Mouse (Mus musculus) embryo, embryonic 11.5 days (tissue): ENCODE data around the gene Unc50.

Experiments used
- DNase-seq: peaks from one replicate; pipeline ENCODE4 v3.0.0-alpha.2; 2012; ENCODE audit warnings: low read depth, low spot score

Unc50 gene

DNA sequence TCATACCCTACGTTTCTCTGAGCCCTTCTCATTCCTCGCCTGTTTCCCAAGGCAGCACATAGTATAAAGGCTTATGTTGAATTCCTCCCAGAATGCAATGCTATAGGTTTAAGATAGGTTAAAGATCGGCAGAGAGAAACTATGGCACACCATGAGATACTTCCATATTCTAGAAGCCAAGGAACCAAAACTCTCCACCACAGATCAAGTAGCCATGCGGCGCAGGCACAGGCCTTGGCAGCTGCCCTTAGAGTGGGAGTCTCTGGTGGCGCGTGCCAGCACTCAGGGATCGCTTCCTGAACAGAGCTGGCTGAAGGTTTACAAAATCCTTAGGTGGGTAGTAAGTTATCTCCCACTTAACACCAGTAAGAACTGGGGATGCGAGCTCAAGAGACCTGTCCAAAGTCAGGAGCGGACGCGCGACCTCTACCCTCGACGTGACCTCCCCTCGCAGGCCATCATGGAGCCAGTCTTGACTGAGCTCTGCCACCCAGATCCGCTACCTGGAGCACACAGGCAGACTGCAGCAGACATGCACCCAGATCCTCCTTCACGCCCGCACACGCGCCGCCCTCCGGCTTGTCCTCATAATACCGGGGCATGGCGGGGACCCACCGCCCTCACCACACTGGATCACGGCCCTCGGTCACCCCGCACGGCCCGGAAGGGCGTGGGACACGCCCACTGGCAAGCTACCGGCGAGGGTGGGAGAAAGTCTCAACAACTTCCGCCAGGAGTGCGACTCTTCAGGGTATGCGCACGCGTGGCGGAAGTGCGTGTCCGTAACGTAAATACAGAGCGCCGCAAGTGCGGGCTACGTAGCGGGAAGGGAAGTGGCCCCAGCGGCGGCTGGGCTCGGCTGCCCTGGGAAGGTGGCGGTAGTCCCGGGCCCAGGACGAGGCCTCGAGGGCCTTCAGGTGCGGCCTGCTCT lies at the start of gene Unc50, which contains the start of gene Coa5:
TSS of gene Unc50 (plus strand) at position 774 of the 931 bp plus-strand sequence.
TSS of gene Coa5 (minus strand) at position 738 of the 931 bp plus-strand sequence.
- DNase-seq: peak; percentile 89

DNA sequence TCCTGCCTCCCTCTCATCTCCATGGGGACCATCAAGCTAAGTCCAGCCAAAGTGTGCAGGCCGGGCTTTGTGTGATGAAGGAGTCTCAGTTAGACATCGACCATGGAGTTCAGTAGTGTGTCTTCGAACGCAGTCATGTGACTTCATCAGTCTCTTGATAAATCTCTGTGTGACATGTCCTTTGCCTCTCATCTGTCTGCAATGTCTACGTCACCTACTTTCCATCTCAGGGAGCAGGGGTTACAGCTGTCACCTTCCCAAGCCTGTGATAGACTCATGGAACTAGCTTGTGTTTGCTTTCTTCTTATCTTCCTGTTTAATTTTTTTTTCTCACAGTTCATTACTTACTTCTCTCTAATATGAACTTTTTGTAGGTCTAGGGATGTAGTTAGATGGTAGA lies 49.0 kb upstream of the Unc50 start:
- DNase-seq: no peak

DNA sequence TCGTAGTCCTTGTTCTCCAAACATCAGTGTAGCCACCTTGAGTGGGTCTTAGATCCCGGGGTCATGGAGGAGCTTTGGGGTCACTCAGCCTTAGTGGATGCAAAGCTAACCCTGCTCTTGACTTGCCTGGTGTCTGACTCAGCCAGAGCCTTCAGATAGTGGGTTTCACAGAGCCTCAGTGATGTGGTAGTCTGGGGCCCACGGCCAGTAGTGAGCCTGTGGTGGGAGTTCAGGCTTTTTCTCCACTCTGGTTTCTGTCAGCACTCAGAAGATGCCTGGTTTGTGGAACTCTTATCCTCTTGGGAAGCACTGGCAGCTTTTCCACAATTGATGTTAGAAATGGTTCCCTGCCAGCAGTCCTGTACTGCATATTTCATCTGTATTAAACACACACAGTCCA lies 45.6 kb upstream of the Unc50 start:
- DNase-seq: no peak

DNA sequence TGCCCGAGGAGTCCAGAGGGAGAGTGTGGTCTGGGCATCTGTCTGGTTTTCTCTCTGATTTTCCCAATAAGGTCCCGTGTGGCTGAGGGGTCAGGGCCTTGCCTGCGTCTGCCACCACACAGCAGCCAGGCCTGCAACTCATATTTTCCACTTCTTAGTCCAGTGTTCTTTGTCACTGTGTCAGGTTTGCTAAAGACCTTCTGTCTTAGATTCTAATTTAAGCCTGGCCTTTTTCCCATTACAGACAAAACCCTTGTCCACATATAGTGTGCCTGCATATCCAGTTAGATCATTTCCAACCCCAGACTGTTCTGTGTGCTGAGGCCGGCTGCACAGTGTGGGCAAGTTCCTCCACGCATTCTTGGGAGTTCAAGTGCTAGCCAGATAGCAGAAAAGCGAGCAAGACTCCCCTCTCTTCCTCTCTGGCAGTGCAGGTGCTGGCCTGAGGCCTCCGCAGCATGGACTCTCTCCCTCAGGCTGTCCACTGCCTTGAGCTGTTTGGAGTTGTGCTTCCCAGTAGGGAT lies 43.4 kb upstream of the Unc50 start:
- no peak for DNase-seq

DNA sequence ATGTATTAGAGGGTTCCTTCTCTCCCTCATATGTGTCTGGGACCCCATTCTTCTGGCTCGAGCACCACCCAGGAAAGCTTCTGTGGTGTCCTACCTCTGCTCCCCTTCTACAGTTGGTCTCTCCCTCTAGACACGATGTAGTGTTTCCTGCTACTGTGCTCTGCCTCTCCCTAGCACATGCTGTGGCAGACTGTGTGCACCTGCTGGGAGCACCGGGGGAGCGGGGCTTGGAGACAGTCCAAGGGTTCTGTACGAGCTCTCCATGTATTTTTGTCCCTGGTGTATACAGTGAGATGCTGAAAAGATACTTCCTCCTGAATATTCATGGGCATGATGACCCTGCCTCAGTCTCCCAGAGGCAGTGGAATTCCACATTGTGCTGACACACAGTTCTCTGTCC lies 36.8 kb upstream of the Unc50 start:
- DNase-seq: no peak

DNA sequence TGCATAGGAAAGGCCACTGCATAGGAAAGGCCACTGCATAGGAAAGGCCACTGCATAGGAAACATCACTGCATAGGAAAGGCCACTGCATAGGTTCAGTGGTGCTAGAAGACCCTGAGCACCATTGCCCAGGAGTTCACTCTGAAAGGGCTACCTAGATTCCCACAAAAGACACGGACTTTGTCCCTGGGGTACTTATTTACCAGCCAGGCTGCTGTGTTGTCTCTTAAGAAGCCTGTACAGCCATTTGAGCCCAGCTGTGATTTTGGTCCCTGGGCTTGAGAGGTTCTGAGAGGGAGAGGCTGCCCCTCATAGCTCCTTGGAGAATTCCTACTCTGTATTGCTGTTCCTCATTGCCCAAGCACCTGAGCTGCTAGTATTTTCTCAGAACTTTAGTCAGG lies 33.5 kb upstream of the Unc50 start:
- no peak for DNase-seq

DNA sequence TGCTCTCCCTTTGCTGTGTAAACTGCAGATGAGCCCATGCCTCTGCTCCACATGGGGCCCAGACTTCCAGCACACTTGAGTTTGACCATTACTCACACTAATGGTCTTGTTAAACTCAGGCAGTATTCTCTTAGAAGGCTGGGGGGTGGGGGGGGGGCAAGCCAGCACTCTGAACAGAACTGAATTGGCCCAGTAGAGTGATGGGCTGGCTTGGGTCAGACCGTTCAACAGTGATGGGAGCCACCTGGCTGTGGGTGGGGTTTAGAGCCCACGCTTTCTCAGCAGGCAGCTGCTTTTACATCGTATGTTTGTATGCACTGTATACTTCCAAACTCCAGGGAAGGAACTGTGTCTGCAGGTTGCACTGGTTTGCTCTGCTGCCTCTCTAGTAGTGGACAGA lies 31.0 kb upstream of the Unc50 start:
- no peak for DNase-seq

DNA sequence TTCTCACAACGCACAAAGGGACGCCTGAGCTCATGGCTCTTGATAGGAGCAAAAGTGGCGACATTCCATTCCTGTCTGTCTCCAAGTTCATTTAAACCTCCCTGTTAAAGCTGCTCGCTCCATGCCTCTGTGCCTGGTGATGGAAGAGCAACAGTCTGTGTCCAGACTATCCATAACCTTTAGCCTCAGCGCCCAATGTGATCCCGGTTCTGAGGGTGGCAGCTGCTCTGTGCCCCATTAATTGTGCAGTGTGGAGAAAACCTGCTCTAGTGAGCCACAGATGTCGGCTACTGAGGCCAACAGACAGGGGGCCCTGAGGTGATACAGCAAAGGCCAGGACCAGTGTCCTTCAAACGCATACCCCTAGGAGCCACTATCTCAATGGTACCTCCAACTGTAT lies 30.2 kb upstream of the Unc50 start:
- DNase-seq: no peak

DNA sequence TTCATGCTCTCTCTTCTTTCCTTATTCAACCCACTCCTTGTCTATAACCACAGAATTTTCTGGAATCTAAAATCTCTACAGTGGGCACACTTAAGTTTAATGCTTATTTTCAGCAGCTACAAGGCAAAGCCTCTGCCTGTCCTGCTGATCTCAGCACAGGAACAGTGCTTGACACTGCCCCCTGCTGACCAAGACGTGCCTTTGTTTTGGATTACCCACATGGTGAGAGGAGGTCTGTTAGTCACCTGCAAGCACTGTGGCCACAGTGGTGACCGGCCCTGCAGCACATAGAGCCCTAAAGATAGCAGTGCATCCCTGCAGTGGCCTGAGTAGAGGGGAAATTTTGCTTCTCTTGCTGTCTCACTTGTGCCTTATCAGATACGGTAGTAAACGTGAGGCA lies 28.3 kb upstream of the Unc50 start:
- peak; percentile 48 for DNase-seq

DNA sequence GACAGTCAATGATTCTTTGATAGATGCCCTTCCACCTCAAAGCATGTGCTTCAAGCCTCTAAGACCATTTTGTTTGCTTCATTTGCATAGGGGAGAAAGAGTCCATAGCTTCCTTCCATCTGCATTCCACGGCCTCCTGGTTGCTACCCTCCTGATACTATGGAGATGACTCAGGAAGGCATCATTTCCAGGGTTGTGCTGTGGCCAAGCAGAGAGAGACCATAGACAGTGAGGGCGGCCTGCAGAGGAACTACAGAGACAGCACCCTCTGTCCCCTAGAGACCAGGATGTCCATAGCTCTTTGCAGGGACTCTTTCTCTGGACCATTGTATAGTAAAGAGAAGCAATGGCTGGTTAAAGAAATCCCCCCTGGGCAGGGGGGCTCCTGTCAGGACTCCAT lies 24.8 kb upstream of the Unc50 start:
- no peak for DNase-seq

DNA sequence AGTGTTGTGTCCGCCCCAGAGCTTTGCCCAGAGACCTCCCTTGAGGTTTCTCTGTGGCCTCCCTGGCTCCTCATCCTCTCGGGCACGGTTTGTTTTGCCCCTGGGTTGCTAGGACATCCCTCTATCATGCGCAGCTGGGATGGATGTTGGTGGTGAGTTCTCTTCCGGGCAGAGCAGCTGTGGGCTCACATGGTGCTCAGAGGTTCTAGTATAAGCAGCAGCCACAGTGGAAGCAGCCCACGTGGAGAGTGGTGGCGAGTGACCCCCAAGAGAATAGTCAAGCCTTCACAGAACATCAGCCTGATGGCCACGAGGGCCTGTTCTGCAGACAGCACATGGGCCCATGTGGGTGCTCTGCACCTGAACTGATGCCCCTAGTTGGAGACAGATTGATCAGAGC lies 22.7 kb upstream of the Unc50 start:
- no peak for DNase-seq

DNA sequence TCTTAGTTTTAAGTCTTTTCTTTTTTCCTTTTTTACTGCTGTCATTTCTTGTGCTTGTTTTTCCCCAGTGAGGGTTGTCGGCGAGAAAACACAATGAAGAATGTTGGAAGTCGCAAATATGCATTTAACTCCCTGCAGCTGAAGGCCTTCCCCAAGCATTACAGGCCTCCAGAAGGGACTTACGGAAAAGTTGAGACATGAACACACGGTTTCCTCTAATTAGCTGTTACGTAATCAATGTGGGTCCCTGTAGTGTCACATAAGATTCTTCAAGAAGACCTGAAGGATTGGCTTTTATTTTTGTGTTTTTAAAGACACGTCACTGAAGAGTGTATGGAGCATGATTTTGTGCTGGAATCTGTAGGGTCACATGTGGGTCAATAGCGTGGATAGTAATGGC lies 21.9 kb upstream of the Unc50 start:
- no peak for DNase-seq

DNA sequence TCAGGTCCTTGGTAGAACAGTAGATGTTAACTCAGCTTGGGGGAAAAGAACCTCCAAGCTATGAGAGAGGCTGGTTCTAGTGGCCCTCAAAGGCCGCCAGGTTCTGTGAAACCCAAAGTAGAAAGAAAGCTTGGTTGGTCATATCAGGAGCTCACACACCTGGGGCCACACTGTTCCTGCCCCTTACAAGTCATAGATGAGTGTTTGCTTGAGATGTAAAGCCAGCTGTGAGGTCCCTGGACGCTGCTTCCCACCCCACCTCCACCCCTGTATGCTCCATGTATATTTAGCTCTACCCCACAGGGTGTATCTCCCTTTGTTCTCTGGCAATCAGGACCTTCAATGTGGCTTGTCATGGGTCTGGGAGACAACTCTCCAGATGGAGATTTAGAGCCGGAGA lies 21.3 kb upstream of the Unc50 start:
- DNase-seq: no peak

DNA sequence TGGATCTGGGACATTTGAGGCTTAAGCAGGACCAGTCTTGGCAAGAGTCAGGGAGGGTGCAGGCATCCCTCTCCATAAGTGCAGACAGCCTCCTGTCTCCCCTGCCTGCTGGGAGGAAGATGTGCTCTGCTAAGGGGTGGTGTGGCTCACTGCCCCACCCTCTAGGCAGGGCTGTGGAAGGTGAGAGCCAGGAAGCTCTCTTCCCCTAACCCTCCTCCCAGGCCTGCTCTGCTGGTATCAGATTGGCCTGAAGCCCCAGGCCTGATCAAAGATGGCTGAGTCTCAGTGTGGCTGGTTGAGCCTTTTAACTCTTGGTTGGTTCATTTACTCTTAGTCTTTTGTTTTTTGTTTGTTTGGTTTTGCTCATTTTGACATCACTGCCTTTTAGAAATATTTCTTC lies 20.3 kb upstream of the Unc50 start:
- no peak for DNase-seq

DNA sequence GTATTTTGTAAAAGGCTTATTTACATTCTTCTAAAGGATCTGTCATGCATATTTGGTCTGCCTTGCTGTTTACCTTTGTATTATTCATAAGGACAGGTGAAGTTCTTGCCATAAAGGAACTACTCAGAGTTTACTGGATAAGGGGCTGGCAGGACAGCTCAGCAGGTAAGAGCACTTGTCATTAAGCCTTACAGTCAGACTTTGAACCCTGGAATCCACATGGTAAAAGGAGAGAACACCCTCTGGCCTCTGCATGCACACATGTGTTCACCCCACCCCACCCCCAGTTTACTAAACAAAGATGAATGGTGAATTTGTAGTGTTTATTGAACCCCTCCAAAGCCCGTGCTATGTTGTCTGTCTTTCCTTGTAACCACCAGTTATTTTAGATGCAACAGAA lies 14.5 kb upstream of the Unc50 start:
- DNase-seq: no peak

DNA sequence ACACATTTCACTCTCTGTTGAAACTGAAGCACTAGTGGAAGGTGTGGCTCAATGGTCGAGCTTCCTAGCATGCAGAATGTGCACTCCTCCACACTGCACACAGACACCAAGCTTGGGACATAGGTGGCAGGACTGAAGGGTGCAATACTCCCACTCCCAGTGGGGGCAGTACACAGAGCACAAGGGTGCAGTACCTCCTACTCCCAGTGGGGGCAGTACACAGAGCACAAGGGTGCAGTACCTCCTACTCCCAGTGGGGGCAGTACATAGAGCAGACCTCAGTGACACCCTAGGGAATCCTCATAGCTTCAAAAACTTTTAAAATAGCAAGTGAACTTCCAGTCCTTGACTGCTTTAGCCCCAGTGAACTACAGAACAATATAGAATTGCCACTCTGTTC lies 10.5 kb upstream of the Unc50 start:
- no peak for DNase-seq

DNA sequence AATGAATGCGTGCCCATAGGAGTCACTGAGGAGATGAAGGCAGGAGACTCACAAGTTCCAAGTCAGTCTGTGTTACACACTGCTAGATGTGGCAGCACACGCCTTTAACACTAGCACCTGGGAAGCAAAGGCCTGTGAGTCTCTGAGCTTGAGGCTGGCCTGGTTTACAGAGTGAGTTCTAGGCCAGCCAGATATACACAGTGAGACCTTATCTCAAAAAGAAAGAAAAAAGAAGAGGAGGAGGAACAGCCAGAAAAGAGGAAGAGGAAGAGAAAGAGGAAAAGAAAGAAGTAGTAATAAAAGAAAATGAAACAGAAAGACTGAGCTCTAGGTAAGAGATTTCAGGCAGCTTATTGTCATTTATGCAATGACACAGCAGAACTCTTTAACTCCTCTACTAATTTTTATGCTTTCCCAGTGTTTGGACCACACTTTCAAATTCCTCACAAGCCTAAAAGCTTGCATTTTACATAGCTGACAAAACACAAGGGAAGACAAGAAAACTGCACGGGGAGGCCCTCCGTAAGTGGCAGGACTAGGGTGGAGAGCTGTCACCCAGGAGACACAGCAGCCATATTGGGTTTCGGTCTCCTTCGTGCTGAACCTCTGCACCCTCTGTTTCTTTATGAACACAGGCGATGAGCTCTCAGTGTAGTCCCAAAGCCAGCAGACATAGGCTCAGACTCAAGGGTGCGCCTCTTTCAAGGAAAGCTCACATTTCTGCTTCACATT lies 2.6 kb upstream of the Unc50 start:
- DNase-seq: no peak

DNA sequence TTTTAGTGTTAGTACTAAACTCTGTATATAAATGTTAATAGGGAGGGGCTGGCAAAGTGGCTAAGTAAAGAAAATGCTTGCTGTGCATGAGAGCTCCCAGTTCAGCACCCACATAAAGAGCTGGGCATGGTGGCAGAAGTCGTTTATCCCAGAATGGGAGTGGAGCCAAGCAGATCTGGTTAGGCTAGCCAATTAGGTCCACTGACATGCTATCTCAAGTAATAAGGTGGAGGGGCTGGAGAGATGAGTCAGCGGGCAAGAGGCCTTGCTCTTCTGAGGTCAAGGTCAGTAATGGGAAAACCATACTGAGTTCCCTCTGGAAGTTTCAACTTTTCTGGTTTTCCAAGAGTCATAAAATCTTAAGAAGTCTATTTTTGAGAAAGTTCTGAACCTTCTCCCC lies 1.0 kb upstream of the Unc50 start:
- DNase-seq: no peak

DNA sequence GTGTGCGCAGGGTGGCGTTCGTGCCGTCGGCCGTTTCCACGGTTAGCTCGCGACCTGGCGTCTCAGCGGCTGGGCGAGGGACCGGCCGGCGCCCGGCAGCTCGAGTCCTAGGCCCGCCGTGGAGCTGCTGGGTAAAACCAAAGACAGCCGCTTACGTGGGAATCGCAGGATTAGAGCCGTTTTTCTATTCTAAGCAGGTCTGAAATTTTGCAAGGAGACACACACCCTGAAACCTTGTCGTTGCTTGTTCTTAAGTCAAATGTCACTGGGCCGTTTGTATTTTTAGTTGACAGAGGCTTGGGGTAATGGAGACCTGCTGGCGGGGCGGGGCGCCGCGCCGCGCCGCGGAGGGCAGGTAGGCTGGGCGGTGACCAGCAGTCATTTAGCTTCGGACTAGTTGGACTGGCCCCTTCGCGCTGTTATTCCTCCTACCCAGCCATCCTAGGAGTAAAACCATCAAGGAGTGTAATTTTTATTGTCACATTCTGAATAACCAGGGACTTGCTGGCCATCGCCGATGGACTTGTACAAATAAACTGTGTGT lies 430 bp downstream of the Unc50 start:
- DNase-seq: no peak

DNA sequence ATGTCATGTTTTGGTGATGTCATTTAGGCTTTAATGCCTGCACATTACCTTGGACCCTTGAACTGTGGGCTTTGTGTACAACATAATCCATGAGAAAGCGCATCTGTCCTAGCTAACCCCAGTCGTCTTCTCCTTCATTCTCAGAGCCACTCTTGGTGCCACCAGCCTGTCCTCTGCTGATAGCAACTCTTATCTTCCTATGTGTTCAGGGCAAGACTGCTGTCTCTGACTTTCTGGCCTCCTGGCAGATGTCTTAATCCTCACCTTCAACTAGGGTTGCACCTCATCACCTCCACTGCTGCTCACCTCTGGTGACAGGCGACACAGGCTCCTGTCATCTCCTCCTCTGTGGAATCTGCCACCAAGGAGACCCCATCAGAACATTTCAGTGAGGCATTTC lies 6.5 kb downstream of the Unc50 start:
- DNase-seq: no peak

DNA sequence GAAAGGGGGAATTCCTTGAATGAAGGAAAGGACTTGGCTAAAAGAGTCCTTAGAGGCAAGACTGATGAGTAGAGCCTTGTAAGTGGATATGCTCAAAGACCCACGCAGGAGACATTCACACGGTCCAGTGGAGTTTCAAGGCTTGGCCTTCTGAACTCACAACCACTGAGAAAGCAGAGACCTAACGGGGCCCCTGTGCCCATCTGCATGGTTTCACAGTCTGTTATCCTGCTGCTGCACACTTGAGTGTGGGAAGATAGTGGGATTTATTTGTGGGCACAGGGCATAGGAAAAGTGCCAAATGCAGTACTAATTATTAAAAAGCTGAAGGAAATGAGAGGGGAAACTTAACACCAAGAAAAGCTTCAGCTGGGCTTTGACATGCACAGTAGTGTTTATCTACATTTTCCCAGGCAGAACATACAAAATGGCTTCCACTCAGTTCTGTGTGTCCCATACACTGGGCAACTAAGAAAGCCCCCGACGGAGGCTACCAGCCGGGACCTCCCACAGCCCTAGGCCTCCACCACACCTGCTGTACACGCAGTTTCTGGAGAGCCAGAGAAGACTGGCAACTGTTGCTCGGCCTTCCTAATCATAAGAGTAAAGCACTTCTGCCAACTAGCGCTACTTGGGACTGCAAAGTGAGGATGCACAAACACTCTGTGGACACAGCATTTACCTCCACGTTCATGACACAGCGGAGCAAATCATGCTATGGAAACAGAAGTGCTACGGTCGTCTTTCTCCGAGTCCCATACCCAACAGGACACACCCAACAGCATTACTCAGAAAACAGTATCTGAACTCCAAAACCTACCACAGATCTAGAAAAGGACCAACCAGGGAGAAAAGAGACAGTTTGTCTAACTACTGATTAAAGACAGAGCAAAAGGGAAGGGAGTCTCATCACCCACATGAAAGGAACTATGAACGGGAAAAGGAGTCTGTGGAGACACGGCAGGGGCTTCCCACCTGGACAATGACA lies 13.2 kb downstream of the Unc50 start:
- DNase-seq: no peak
